Mouse (Mus musculus): ENCODE results near the gene Tmem52.

The Tmem52 gene

DNA sequence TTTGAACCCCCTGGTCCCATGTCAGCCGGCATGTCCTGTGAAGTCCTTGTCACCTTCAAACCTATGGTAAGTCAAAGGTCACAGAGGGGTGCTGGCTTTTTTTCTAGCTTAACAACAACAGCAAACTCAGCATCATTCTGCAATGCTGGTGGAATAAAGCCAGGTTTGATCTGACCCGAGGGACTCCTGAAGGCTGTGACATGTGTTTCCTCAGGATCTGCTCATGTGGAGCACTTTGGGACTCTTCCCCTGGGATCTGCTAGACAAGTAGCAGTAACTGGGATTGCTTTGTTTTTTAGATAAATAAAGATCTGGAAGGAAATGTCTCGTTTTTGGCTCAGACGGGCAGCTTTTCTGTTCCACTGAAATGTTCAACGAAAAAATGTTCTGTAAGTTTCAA, 34.9 kb upstream of the Tmem52 start:
- H3K27me3 ChIP-seq (ENCODE audit: insufficient read depth, low read length), result peaks cover 3% of the 10 kb centered on the region; the same call in 1 of the 2 replicates
- H3K36me3 ChIP-seq (ENCODE audit: insufficient read depth, low read length), result no peaks in the 10 kb centered on the region
- H3K9me3 ChIP-seq (ENCODE audit: low read length), result no peaks in the 10 kb centered on the region
- H3K4me1 ChIP-seq (replicated peaks; ENCODE audit: low read depth, low read length), result no peaks in the 10 kb centered on the region
- no peak for TF ChIP-seq NANOG (IDR thresholded peaks at IDR 0.05; ENCODE audit: borderline replicate concordance, low read length)
- TF ChIP-seq CTCF (conservative IDR thresholded peaks at IDR 0.05; ENCODE audit: low read length), result no peak
- no peak for TF ChIP-seq POU5F1 (IDR thresholded peaks at IDR 0.05; ENCODE audit: borderline replicate concordance, low read length)
- no peak overlapping the region for H3K4me3 ChIP-seq (replicated peaks; ENCODE audit: low read length)

DNA sequence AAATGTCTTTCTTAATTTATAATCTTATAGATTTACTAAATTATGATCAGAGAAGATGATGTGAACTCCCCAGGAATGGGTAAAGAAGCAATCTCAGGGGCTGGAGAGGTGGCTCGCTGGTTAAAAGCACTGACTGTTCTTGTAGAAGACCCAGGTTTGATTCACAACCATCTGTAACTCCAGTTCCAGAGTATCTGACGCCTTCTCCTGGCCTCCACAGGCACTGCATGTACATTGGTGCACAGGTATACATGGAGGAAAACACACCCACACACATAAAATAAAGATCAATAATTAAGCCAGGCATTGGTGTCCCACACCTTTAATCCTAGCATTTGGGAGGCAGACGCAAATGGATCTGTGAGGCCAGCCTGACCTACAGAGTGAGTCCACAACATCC, 26.1 kb upstream of the Tmem52 start:
- TF ChIP-seq POU5F1 (IDR thresholded peaks at IDR 0.05; ENCODE audit: borderline replicate concordance, low read length), result no peak
- TF ChIP-seq CTCF (conservative IDR thresholded peaks at IDR 0.05; ENCODE audit: low read length), result no peak
- TF ChIP-seq NANOG (IDR thresholded peaks at IDR 0.05; ENCODE audit: borderline replicate concordance, low read length), result no peak
- Histone ChIP-seq H3K4me3 (replicated peaks; ENCODE audit: low read length) (no peak overlapping the region), H3K4me1 (replicated peaks; ENCODE audit: low read depth, low read length) (peaks cover 5% of the 10 kb centered on the region; the same call in 1 of the 2 replicates), H3K36me3 (ENCODE audit: insufficient read depth, low read length) (no peaks in the 10 kb centered on the region), H3K9me3 (ENCODE audit: low read length) (no peaks in the 10 kb centered on the region), H3K27me3 (ENCODE audit: insufficient read depth, low read length) (0 out of 2 replicates have a peak, but pooled peaks cover 5% of the 10 kb centered on the region)

DNA sequence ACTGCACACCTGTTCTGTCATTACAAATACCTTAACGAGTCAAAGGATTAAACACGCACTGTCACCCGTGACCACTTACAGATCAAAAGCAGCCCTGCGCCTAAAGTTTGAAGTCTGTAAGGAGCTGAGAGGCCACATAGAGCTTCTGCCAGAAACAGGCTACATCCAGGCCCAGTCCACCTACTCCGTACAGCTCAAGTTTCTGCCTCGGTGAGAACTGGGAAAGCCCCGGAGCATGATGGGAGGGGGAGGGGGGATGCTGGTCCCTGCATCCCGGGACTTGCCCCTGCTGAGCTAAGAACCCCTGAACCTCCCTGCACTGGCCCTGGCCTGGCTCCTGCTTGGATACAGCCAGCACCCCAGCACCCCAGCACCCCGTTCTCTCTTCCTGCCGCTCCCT, 17.3 kb upstream of the Tmem52 start:
- H3K9me3 ChIP-seq (ENCODE audit: low read length), result no peaks in the 10 kb centered on the region
- H3K4me3 ChIP-seq (replicated peaks; ENCODE audit: low read length), result peak overlapping the region; percentile 63
- TF ChIP-seq POU5F1 (IDR thresholded peaks at IDR 0.05; ENCODE audit: borderline replicate concordance, low read length) (no peak), CTCF (conservative IDR thresholded peaks at IDR 0.05; ENCODE audit: low read length) (no peak), NANOG (IDR thresholded peaks at IDR 0.05; ENCODE audit: borderline replicate concordance, low read length) (no peak)
- no peaks in the 10 kb centered on the region for H3K27me3 ChIP-seq (ENCODE audit: insufficient read depth, low read length)
- no peaks in the 10 kb centered on the region for H3K36me3 ChIP-seq (ENCODE audit: insufficient read depth, low read length)
- H3K4me1 ChIP-seq (replicated peaks; ENCODE audit: low read depth, low read length), result peaks cover 16% of the 10 kb centered on the region

DNA sequence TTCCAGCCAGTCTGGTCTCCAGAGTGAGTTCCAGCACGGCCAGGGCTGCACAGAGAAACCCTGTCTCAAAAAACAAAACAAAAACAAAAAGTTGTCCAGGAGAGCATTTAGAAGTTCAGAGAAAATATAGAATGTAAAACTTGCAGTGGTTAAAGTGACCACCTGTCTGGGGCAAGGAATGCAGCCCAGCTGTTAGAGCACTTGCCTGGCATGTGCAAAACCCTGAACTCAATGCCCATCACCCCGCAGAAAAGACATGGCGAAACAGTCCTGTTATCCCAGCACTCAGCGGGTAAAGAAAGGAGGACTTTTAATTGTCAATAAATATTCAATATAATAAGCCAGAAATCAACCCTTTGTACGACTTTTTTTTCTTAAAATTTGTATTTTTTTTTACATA, 10.3 kb upstream of the Tmem52 start:
- TF ChIP-seq POU5F1 (IDR thresholded peaks at IDR 0.05; ENCODE audit: borderline replicate concordance, low read length) (no peak), CTCF (conservative IDR thresholded peaks at IDR 0.05; ENCODE audit: low read length) (no peak), NANOG (IDR thresholded peaks at IDR 0.05; ENCODE audit: borderline replicate concordance, low read length) (no peak)
- H3K27me3 ChIP-seq (ENCODE audit: insufficient read depth, low read length), result 0 out of 2 replicates have a peak, but pooled peaks cover 10% of the 10 kb centered on the region

DNA sequence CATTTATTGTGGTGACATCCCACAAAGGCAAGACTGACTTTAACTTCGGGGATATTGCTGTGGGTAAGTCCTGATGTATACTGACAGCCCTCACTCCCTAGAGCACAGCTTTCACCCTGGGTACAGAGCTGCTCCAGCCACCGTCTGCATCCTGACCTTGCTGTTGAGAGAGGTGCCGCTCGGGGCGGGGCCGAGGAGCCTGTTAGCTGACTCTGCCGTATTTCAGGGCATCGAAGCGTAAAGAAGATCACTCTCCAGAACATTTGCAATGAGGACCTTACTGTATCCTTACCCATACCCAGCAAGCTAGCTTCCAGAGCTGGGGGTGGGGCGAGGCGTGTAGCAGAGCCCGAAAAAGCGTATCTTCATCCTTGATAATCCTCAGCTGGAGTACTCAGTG, 5.9 kb upstream of the Tmem52 start:
- no peaks in the 10 kb centered on the region for H3K36me3 ChIP-seq (ENCODE audit: insufficient read depth, low read length)
- TF ChIP-seq NANOG (IDR thresholded peaks at IDR 0.05; ENCODE audit: borderline replicate concordance, low read length), result no peak
- TF ChIP-seq CTCF (conservative IDR thresholded peaks at IDR 0.05; ENCODE audit: low read length), result no peak
- no peak for TF ChIP-seq POU5F1 (IDR thresholded peaks at IDR 0.05; ENCODE audit: borderline replicate concordance, low read length)
- 0 out of 2 replicates have a peak overlapping the region, but pooled peaks have one; percentile 39 for H3K4me3 ChIP-seq (replicated peaks; ENCODE audit: low read length)
- H3K9me3 ChIP-seq (ENCODE audit: low read length), result no peaks in the 10 kb centered on the region
- peaks cover 39% of the 10 kb centered on the region for H3K27me3 ChIP-seq (ENCODE audit: insufficient read depth, low read length)
- H3K4me1 ChIP-seq (replicated peaks; ENCODE audit: low read depth, low read length), result peaks cover 19% of the 10 kb centered on the region

More for the DNA sequence above, 10.3 kb upstream of the Tmem52 start:
- no peaks in the 10 kb centered on the region for H3K9me3 ChIP-seq (ENCODE audit: low read length)
- no peaks in the 10 kb centered on the region for H3K36me3 ChIP-seq (ENCODE audit: insufficient read depth, low read length)
- peaks cover 13% of the 10 kb centered on the region for H3K4me1 ChIP-seq (replicated peaks; ENCODE audit: low read depth, low read length)
- H3K4me3 ChIP-seq (replicated peaks; ENCODE audit: low read length), result no peak overlapping the region

DNA sequence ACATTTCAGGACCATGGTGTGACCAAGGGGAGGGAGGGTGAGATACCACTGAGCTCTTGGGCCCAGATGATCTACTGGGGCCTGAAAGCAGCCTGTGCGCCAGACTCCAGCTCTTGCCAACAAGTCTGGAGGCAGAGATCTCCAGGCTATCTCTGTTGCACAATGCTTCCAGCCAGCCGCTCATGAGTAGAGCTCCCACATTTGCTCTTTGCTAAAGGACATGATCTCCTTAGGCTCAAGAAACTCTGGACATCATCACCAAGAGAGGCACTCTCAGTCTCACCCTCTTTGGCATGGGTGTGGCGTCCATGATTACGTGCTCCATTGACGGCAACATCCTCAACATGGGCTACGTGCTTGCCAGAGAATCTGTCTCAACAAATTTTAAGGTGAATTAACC, 5.3 kb upstream of the Tmem52 start:
- Histone ChIP-seq H3K9me3 (ENCODE audit: low read length) (no peaks in the 10 kb centered on the region), H3K36me3 (ENCODE audit: insufficient read depth, low read length) (no peaks in the 10 kb centered on the region), H3K4me3 (replicated peaks; ENCODE audit: low read length) (peak overlapping the region; percentile 39; the same call in 1 of the 2 replicates), H3K4me1 (replicated peaks; ENCODE audit: low read depth, low read length) (peaks cover 21% of the 10 kb centered on the region), H3K27me3 (ENCODE audit: insufficient read depth, low read length) (peaks cover 42% of the 10 kb centered on the region)
- TF ChIP-seq POU5F1 (IDR thresholded peaks at IDR 0.05; ENCODE audit: borderline replicate concordance, low read length), result no peak
- TF ChIP-seq NANOG (IDR thresholded peaks at IDR 0.05; ENCODE audit: borderline replicate concordance, low read length), result no peak

DNA sequence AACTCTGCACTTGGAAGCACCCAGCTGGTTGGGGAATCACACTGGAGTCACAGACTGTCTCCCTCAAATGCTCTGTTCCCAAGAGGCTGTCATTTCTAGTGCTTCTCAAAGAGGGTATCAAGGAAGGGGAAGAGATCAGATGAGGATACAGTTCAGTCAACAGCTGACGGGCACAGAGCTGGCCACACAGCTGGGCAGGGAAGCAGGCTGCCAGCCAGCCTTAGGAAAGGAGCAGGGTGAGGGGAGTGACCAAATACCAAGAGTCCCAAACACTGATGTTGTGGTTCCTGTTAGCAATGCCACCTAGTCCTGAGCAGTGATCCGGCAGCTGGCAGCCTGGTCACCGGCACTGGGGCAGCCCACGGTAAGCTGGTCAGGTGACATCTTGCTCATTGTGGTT, 4.9 kb upstream of the Tmem52 start:
- TF ChIP-seq CTCF (conservative IDR thresholded peaks at IDR 0.05; ENCODE audit: low read length), result no peak
- TF ChIP-seq POU5F1 (IDR thresholded peaks at IDR 0.05; ENCODE audit: borderline replicate concordance, low read length), result no peak
- TF ChIP-seq NANOG (IDR thresholded peaks at IDR 0.05; ENCODE audit: borderline replicate concordance, low read length), result no peak
- Histone ChIP-seq H3K27me3 (ENCODE audit: insufficient read depth, low read length) (peaks cover 42% of the 10 kb centered on the region), H3K4me3 (replicated peaks; ENCODE audit: low read length) (no peak overlapping the region), H3K9me3 (ENCODE audit: low read length) (no peaks in the 10 kb centered on the region), H3K36me3 (ENCODE audit: insufficient read depth, low read length) (no peaks in the 10 kb centered on the region), H3K4me1 (replicated peaks; ENCODE audit: low read depth, low read length) (peaks cover 25% of the 10 kb centered on the region)

DNA sequence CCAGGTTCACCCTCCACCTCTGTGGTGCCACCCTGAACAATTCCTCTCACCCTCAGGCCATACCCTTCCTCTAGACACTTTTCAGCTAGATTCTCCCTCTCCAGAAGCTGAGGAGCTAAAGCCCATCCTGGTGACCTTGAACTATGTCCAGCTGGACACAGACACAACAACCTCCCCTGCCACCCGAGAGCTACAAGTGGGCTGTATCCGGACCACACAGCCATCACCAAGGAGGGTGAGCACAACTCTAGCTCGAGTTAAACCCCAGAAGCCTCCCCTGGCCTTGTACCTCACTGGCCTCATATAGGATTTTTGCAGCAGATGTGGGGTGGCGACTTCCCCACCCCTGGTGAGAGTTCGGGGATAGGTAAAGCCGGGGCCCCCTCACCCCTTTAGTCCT, 3.3 kb upstream of the Tmem52 start:
- Histone ChIP-seq H3K4me3 (replicated peaks; ENCODE audit: low read length) (no peak overlapping the region), H3K36me3 (ENCODE audit: insufficient read depth, low read length) (no peaks in the 10 kb centered on the region), H3K27me3 (ENCODE audit: insufficient read depth, low read length) (peaks cover 58% of the 10 kb centered on the region), H3K9me3 (ENCODE audit: low read length) (no peaks in the 10 kb centered on the region), H3K4me1 (replicated peaks; ENCODE audit: low read depth, low read length) (peaks cover 37% of the 10 kb centered on the region)
- TF ChIP-seq POU5F1 (IDR thresholded peaks at IDR 0.05; ENCODE audit: borderline replicate concordance, low read length), result no peak
- TF ChIP-seq CTCF (conservative IDR thresholded peaks at IDR 0.05; ENCODE audit: low read length), result no peak
- no peak for TF ChIP-seq NANOG (IDR thresholded peaks at IDR 0.05; ENCODE audit: borderline replicate concordance, low read length)

DNA sequence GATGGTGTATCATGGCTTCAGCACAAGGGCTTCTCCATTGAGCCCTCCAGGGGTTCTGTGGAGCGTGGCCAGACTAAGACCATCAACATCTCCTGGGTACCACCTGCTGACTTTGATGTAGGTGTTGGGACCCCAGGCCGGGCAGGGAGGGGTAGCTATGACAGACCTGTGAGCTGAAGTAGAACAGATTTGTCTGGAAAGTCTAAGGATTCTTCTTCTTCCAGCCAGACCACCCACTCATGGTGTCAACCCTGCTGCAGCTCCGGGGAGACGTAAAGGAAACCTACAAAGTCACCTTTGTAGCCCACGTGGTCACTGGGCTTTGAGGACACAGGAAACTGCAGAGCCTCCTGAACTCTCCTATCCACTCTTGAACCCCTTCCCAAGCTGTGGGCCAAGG, 2.8 kb upstream of the Tmem52 start:
- Histone ChIP-seq H3K9me3 (ENCODE audit: low read length) (no peaks in the 10 kb centered on the region), H3K4me3 (replicated peaks; ENCODE audit: low read length) (no peak overlapping the region), H3K4me1 (replicated peaks; ENCODE audit: low read depth, low read length) (peaks cover 38% of the 10 kb centered on the region), H3K27me3 (ENCODE audit: insufficient read depth, low read length) (peaks cover 58% of the 10 kb centered on the region), H3K36me3 (ENCODE audit: insufficient read depth, low read length) (no peaks in the 10 kb centered on the region)
- TF ChIP-seq NANOG (IDR thresholded peaks at IDR 0.05; ENCODE audit: borderline replicate concordance, low read length) (no peak), CTCF (conservative IDR thresholded peaks at IDR 0.05; ENCODE audit: low read length) (no peak), POU5F1 (IDR thresholded peaks at IDR 0.05; ENCODE audit: borderline replicate concordance, low read length) (no peak)

Data from E14TG2a.4 (cell line).